Mouse (Mus musculus) midbrain, embryonic 13.5 days (tissue): ENCODE results near the gene Nsmf. TPM values are rescaled to one million over a fixed set of nuclear protein-coding genes. Genes with fewer than 3 reads are reported as not detected.

ENCODE experiments used
- ATAC-seq: fragments of 200-750 bp; cut with Nextera tagmentation; 2 replicates; pipeline ENCODE4 v1.8.0; 2017; ENCODE audit warnings: mild to moderate bottlenecking, moderate TSS enrichment, moderate library complexity
- H3K27ac ChIP-seq: fragments of 300-500 bp; sonication (generic); 2 replicates; pipeline ENCODE4 v1.5.1; 2015; ENCODE audit warnings: inconsistent platforms, mild to moderate bottlenecking, moderate library complexity
- H3K27me3 ChIP-seq: fragments of 300-500 bp; sonication (generic); 2 replicates; pipeline ENCODE4 v1.6.1; 2015; ENCODE audit warnings: mild to moderate bottlenecking, inconsistent platforms
- H3K36me3 ChIP-seq: fragments of 300-500 bp; sonication (generic); 2 replicates; pipeline ENCODE4 v1.6.1; 2015; ENCODE audit warnings: mild to moderate bottlenecking, inconsistent platforms
- H3K4me1 ChIP-seq: fragments of 300-500 bp; sonication (generic); replicated peaks from 2 replicates; pipeline ENCODE4 v1.6.1; 2015; ENCODE audit warnings: inconsistent platforms
- H3K4me2 ChIP-seq: fragments of 300-500 bp; sonication (generic); replicated peaks from 2 replicates; pipeline ENCODE4 v1.6.1; 2015; ENCODE audit warnings: moderate library complexity, mild to moderate bottlenecking, inconsistent platforms
- H3K4me3 ChIP-seq: fragments of 300-500 bp; sonication (generic); replicated peaks from 2 replicates; pipeline ENCODE4 v1.5.1; 2015; ENCODE audit warnings: mild to moderate bottlenecking, inconsistent platforms
- H3K9ac ChIP-seq: fragments of 300-500 bp; sonication (generic); replicated peaks from 2 replicates; pipeline ENCODE4 v1.6.1; 2015; ENCODE audit warnings: mild to moderate bottlenecking, inconsistent platforms
- H3K9me3 ChIP-seq: fragments of 300-500 bp; sonication (generic); 2 replicates; pipeline ENCODE4 v1.6.1; 2016; ENCODE audit warnings: mild to moderate bottlenecking, inconsistent platforms
- WGBS: fragments of 180-500 bp; shearing (Covaris S2); methylation state at CpG from one replicate; pipeline ENCODE4 v1.1.7; 2015; 5-methylcytosine and 5-hydroxymethylcytosine counted together
- polyA plus RNA-seq: library from polyadenylated mRNA; unstranded; fragments of >200 nt; fragmentation: Nextera tagmentation; extraction: Ambion mirVana; gene quantifications from 2 replicates; pipeline ENCODE4 v1.2.1, GENCODE M21; 2015

Nsmf gene
- polyA plus RNA-seq, 1 experiment from 2014 or later: 115 TPM

DNA sequence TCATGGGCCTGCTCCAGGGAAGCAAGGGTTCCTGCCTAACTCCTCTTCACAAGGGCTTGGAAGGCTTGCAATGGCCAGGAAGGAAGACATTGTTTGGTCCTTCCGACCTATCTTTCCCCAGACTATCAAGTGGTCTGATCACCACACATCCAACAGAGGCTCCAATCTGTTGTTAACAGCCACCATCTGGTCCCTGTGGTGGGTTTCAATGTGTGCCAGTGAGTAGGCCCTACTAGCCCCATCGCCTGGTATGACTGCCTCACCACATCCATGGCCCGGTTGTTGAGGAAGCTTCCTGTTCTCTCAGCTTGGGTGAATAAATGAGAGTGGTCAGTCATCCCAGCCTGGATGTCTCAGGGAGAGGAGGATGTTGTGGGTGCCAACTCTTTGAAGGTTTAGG is 34.5 kb downstream of the Nsmf start:
- Histone ChIP-seq H3K27ac (no peak overlapping the region), H3K4me3 (no peak overlapping the region), H3K4me1 (no peaks in the 10 kb centered on the region), H3K27me3 (0 out of 2 replicates have a peak, but pooled peaks cover 3% of the 10 kb centered on the region), H3K36me3 (no peaks in the 10 kb centered on the region), H3K4me2 (no peak overlapping the region), H3K9me3 (no peaks in the 10 kb centered on the region), H3K9ac (no peak overlapping the region)
- no peak for ATAC-seq
- WGBS: 94% methylated on average over 3 of the region's 3 CpGs

DNA sequence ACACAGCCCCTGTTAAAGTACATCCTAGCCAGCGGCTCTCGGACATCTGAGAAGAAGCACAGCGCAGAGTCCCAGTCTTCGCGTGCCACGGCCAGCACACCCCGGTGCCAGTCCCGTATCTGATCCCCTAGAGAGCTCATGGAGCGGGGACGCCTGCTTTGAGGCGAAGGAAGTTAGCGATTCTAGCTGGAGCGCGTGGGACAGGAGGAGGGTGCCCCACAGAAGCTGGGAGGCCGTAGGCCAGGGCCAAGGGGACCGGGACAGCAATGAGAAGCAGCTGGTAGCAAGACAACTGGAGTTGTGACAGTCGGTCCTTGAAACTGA is 40.6 kb downstream of the Nsmf start:
- Histone ChIP-seq H3K9me3 (no peaks in the 10 kb centered on the region), H3K4me1 (peaks cover 10% of the 10 kb centered on the region), H3K4me3 (no peak overlapping the region), H3K9ac (no peak overlapping the region), H3K4me2 (no peak overlapping the region), H3K27ac (no peak overlapping the region), H3K27me3 (peaks cover 20% of the 10 kb centered on the region), H3K36me3 (no peaks in the 10 kb centered on the region)
- ATAC-seq: no peak
- 48% methylated on average over 17 of the region's 17 CpGs for WGBS

DNA sequence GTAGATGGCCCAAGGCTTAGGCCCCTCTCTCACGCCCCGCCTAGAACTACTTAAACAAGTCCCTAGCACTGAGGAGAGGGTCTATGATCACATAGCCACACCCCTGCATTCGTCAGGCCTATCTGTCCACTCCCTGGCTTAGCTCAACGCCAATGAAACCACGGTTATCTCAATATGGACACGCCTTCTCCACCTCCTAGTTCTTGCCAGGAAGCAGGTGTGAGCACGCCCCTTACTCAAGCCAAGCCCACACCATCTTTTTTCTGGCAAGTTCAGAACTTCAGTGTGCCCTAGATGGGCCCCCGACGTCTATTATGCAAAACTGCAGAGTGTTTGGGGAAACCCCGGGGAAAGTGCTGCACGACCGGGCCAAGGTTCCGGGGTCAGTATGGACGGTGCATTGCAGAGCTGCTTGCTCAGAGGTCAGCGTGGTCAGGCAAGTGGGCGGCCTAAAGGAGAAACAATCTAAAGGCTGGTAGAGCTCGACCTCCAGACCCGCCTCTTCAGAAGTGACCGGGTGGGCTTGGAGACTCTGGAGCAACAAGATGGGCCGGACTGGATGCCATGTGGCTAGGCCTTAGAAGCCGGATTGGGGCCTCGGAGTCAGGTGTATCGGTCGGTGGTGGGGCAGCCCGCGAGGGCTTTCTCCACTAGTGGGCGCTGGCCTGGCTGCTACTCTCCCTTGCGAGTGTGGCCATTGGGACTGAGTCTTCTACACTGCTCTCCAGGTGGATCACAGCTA is 41.1 kb downstream of the Nsmf start, which contains the start of gene Noxa1:
Gene Noxa1, minus strand, starts transcription at position 41 of the 742 bp plus-strand sequence.
- no peak within 1 kb of the TSS for H3K27ac ChIP-seq
- H3K4me3 ChIP-seq: no peak within 1 kb of the TSS
- peaks cover 16% of the 10 kb centered on the region for H3K4me1 ChIP-seq
- H3K27me3 ChIP-seq: peaks cover 20% of the 10 kb centered on the region
- H3K9ac ChIP-seq: no peak within 1 kb of the TSS
- no peak; the same call in 1 of the 2 replicates for ATAC-seq
- no peaks in the 10 kb centered on the region for H3K9me3 ChIP-seq
- H3K4me2 ChIP-seq: no peak within 1 kb of the TSS
- H3K36me3 ChIP-seq: no peaks in the 10 kb centered on the region
- WGBS: 54% methylated on average over 28 of the region's 28 CpGs

DNA sequence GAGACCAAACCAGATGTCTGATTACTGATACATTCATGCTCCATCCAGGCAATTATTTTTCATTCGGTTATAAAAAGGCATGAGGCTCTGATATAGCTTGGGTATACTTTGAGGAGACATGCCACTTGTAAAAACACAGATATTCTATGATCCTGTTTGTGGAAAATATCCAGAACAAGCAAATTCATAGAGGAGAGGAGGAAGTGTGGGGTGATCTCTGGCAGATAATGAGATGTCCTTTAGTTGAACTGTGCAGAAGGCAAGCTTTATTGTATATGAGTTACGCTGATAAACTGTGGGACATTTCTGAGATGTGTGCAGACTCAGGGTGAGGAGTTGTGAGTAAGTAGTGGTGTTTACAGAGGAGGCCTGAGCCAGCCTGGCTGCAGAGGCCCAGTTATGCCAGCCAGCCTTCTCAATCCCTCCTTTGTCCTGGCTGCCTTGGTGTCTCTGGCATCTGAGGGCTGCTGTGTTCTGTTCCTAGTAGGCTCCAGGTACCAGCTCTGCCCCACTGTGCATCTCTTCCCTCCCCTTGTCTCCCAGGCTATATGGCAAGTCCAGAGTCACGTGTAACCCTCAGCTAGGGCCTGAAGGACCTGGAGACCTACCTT is 44.0 kb downstream of the Nsmf start:
- peaks cover 19% of the 10 kb centered on the region for H3K4me1 ChIP-seq
- H3K9me3 ChIP-seq: no peaks in the 10 kb centered on the region
- peaks cover 20% of the 10 kb centered on the region for H3K27me3 ChIP-seq
- no peaks in the 10 kb centered on the region for H3K36me3 ChIP-seq
- WGBS: 82% methylated on average over 3 of the region's 3 CpGs
- H3K4me3 ChIP-seq: no peak overlapping the region
- ATAC-seq: no peak
- H3K4me2 ChIP-seq: no peak overlapping the region
- no peak overlapping the region for H3K9ac ChIP-seq
- H3K27ac ChIP-seq: no peak overlapping the region

DNA sequence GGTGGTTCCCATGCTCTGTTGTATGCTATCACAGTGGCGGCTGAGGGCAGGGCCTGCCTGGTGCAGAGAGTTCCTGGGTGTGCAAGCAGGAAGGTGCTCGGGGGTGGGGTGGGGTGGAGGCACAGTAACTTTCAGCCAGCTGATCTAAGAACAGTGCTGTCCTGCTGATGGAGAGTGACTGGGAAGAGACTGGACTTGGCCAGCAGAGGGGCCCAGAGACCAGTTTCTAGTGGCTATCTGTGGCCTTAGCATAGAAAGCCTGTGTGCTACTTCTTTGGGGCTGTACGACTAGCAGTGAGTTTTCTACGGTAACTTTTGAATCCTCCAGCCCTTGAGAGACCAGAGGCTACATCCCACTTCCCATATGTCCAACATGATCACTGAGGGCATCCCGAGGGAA is 44.8 kb downstream of the Nsmf start:
- H3K4me3 ChIP-seq: no peak overlapping the region
- H3K27ac ChIP-seq: peak overlapping the region; percentile 58
- no peak overlapping the region for H3K9ac ChIP-seq
- 38% methylated on average over 5 of the region's 5 CpGs for WGBS
- H3K9me3 ChIP-seq: no peaks in the 10 kb centered on the region
- no peak overlapping the region for H3K4me2 ChIP-seq
- peaks cover 19% of the 10 kb centered on the region for H3K4me1 ChIP-seq
- peak; percentile 70 for ATAC-seq
- no peaks in the 10 kb centered on the region for H3K36me3 ChIP-seq
- H3K27me3 ChIP-seq: peaks cover 18% of the 10 kb centered on the region

DNA sequence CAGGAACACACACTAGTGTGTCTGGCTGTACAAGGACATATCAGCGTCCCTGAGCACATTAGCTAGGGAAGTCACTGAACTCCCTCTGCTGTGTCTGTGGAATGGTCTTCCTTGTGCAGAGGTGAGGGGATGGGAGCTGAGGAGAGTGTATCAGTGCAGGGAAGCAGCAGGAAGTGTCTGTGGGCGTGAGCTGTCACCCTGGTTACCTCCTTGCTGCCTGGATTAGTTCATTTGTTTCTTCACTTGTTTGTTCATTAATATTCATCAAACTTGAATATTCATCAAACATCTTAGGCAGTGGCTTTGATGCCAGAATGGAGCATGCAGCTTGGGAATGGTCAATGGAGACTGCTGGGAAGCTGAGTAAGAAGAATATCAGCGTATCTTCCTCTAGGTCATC is 45.5 kb downstream of the Nsmf start:
- Histone ChIP-seq H3K9me3 (no peaks in the 10 kb centered on the region), H3K36me3 (no peaks in the 10 kb centered on the region), H3K9ac (no peak overlapping the region), H3K27me3 (peaks cover 11% of the 10 kb centered on the region), H3K4me1 (peaks cover 19% of the 10 kb centered on the region), H3K4me3 (no peak overlapping the region), H3K4me2 (no peak overlapping the region), H3K27ac (peak overlapping the region; percentile 58)
- WGBS: 31% methylated on average over 3 of the region's 3 CpGs
- peak; percentile 80 for ATAC-seq

DNA sequence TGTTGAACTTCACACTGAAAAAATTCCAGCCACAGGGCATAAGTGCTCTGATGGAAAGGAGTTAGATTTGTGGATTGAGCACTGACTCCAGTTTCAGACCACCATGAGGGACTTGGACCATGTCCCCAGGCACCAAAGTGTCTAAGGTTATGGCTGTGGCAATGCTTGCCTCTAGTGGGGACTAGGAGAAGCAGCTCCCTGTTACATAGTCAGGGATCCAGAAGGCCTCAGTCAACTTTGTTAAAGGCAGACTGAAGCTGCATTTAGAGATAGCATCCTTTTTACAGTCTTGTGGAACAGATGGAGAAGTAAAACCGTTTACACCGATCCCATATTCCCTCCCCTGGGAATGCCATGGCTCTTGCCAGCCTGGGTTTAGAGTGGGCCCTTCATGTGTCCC is 50.0 kb downstream of the Nsmf start:
- Histone ChIP-seq H3K36me3 (no peaks in the 10 kb centered on the region), H3K9me3 (no peaks in the 10 kb centered on the region), H3K27me3 (0 out of 2 replicates have a peak, but pooled peaks cover 3% of the 10 kb centered on the region), H3K9ac (no peak overlapping the region), H3K4me2 (no peak overlapping the region), H3K4me3 (no peak overlapping the region), H3K4me1 (peaks cover 15% of the 10 kb centered on the region), H3K27ac (no peak overlapping the region)
- ATAC-seq: no peak
- 95% methylated on average over 2 of the region's 2 CpGs for WGBS

DNA sequence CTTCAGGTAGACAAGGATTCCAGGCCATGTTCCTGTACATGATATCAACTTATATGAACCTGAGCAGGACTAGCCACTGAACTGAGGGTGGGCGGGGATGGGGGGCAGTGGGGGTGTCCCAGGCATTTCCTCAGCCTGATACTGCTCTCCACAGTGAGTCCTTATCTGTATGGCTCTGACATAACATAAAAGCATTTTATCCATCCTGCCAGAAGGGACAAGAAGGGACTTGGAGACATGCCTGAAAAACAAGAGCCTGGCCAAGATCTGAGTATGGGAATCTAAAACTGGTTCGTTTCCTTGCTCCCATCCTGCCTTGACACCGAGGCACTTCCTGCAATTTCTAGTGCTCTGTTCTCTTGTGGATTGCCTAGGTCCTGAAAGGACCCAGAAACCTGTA is 51.9 kb downstream of the Nsmf start:
- H3K27me3 ChIP-seq: 0 out of 2 replicates have a peak, but pooled peaks cover under 1% of the 10 kb centered on the region
- WGBS: 89% methylated on average over 3 of the region's 3 CpGs
- H3K4me1 ChIP-seq: no peaks in the 10 kb centered on the region
- H3K9ac ChIP-seq: no peak overlapping the region
- H3K4me3 ChIP-seq: no peak overlapping the region
- no peaks in the 10 kb centered on the region for H3K36me3 ChIP-seq
- no peak overlapping the region for H3K27ac ChIP-seq
- ATAC-seq: no peak
- no peak overlapping the region for H3K4me2 ChIP-seq
- no peaks in the 10 kb centered on the region for H3K9me3 ChIP-seq

DNA sequence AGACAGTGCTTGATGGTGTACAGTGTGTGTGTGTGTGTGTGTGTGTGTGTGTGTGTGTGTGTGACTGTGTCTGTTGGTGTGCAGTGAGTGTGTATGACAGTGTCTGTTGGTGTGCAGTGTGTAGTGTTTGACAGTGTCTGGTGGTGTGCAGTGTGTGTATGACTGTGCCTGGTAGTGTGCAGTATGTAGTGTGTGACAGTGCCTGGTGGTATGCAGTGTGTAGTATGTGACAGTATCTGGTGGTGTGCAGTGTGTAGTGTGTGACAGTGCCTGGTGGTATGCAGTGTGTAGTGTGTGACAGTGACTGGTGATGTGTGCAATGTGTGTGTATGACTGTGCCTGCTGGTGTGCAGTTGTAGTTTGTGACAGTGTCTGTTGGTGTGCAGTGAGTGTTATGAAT is 55.3 kb downstream of the Nsmf start:
- H3K36me3 ChIP-seq: no peaks in the 10 kb centered on the region
- H3K4me1 ChIP-seq: peaks cover 4% of the 10 kb centered on the region; the same call in 1 of the 2 replicates
- H3K27me3 ChIP-seq: no peaks in the 10 kb centered on the region
- H3K9me3 ChIP-seq: no peaks in the 10 kb centered on the region
- no peak overlapping the region for H3K9ac ChIP-seq
- no peak overlapping the region for H3K4me2 ChIP-seq
- H3K4me3 ChIP-seq: no peak overlapping the region
- peak; percentile 53; the same call in 1 of the 2 replicates for ATAC-seq
- no peak overlapping the region for H3K27ac ChIP-seq

DNA sequence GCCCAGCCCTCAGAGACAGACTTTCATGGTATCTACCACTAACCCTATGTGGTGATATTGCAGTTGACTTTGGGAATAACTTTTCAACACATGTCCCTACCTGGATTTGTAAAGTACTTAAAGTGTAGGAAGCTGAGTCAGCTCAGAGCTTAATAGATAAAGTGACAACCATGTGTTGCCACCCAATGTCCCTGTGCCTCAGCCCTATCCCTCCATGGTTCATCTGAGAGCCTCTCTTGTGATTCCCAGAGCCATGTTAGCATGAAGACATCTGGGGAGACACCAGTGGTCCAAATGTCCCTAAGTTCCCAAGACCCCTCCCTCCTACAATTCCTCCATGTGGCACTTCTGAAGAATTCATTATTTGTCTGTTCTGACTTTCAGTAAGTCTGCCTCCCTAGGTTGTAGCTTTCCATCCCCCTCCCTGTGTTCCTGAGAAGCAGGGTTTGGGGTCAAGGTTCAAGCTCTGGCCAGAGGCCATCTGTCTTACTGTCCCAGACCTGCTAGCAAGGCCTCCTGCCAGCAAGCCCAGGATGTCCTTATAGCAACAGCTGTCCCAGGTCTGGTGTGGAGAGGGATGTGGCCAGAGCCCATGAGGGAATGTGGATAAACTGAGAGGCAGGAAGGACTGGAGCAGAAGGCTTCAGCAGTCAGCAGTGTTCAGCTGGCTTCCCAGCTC is 56.5 kb downstream of the Nsmf start:
- peaks cover 7% of the 10 kb centered on the region for H3K4me1 ChIP-seq
- H3K9ac ChIP-seq: no peak overlapping the region
- no peaks in the 10 kb centered on the region for H3K36me3 ChIP-seq
- H3K4me3 ChIP-seq: no peak overlapping the region
- H3K27me3 ChIP-seq: no peaks in the 10 kb centered on the region
- H3K27ac ChIP-seq: no peak overlapping the region
- ATAC-seq: no peak
- H3K4me2 ChIP-seq: no peak overlapping the region
- H3K9me3 ChIP-seq: no peaks in the 10 kb centered on the region

DNA sequence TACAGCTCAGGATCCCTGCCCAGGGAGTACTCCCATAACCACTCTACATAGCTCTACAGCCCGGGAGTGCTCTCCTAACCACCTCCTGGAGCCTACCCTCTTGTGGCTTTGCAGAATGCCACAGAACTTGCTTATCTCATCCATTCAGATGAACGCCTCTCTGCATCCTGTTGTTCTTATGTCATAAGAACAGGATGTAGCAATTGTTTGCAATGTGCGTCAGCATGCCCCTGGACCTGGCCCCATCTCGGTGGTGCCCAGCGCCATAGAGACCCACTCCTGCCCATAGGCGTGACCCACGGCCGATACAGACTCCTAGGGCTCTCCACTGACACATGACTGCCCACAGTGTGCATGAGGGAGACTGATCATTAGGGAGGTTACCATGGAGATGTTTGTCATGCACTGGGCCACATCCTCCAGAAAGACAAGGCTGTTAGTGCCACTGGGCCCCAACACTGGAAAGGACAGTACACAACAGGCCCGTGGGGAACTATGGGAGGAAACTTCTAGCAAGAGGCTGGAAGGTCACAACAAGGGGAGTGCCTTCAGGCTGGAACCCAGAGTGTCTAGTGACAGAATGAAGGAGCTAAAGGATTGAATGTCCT is 57.1 kb downstream of the Nsmf start:
- peak; percentile 62; the same call in 1 of the 2 replicates for ATAC-seq
- WGBS: 65% methylated on average over 9 of the region's 9 CpGs
- no peak overlapping the region for H3K4me2 ChIP-seq
- H3K27ac ChIP-seq: no peak overlapping the region
- H3K27me3 ChIP-seq: no peaks in the 10 kb centered on the region
- no peaks in the 10 kb centered on the region for H3K9me3 ChIP-seq
- no peak overlapping the region for H3K4me3 ChIP-seq
- H3K36me3 ChIP-seq: no peaks in the 10 kb centered on the region
- H3K9ac ChIP-seq: no peak overlapping the region
- H3K4me1 ChIP-seq: peaks cover 10% of the 10 kb centered on the region
